Mouse (Mus musculus): ENCODE results near the gene Nmnat3.
A peak's percentile ranks its signal among the peaks of the same experiment; 100 is the strongest.

Gene Nmnat3

GRCm38 (mm10) chr9:98420666-98421065 lies 133.4 kb downstream of the Nmnat3 start:
- DNase-seq (ENCODE audit: low spot score in 2 of 2) = no peak

- DNase-seq (ENCODE audit: low spot score in 2 of 2) = no peak
Measured at GRCm38 (mm10) chr9:98421903-98422302, 134.7 kb downstream of the Nmnat3 start.

GRCm38 (mm10) chr9:98422656-98423055 lies 135.4 kb downstream of the Nmnat3 start, which contains the start of gene Rbp1:
Gene Rbp1, plus strand, starts transcription at chr9:98422961.
- no peak for DNase-seq (ENCODE audit: low spot score in 2 of 2)

GRCm38 (mm10) chr9:98423691-98424090 lies 136.5 kb downstream of the Nmnat3 start:
- no peak for DNase-seq (ENCODE audit: low spot score in 2 of 2)

- no peak for DNase-seq (ENCODE audit: low spot score in 2 of 2)
Measured at GRCm38 (mm10) chr9:98424291-98424690, 137.1 kb downstream of the Nmnat3 start.

- DNase-seq (ENCODE audit: low spot score in 2 of 2) = no peak
Measured at GRCm38 (mm10) chr9:98424725-98425210, 137.5 kb downstream of the Nmnat3 start.

GRCm38 (mm10) chr9:98425351-98425880 lies 138.2 kb downstream of the Nmnat3 start:
- DNase-seq (ENCODE audit: low spot score in 2 of 2) = no peak

GRCm38 (mm10) chr9:98427906-98428517 lies 140.8 kb downstream of the Nmnat3 start:
- DNase-seq (ENCODE audit: low spot score in 2 of 2) = no peak

GRCm38 (mm10) chr9:98428783-98429182 lies 141.5 kb downstream of the Nmnat3 start:
- DNase-seq (ENCODE audit: low spot score in 2 of 2) = no peak

GRCm38 (mm10) chr9:98429806-98430205 lies 142.6 kb downstream of the Nmnat3 start:
- no peak for DNase-seq (ENCODE audit: low spot score in 2 of 2)

- DNase-seq (ENCODE audit: low spot score in 2 of 2) = no peak
Measured at GRCm38 (mm10) chr9:98430528-98430927, 143.3 kb downstream of the Nmnat3 start.

GRCm38 (mm10) chr9:98433021-98433420 lies 145.8 kb downstream of the Nmnat3 start:
- no peak for DNase-seq (ENCODE audit: low spot score in 2 of 2)

GRCm38 (mm10) chr9:98433956-98434588 lies 146.8 kb downstream of the Nmnat3 start:
- DNase-seq (ENCODE audit: low spot score in 2 of 2) = no peak

GRCm38 (mm10) chr9:98437819-98438218 lies 150.6 kb downstream of the Nmnat3 start:
- no peak for DNase-seq (ENCODE audit: low spot score in 2 of 2)

GRCm38 (mm10) chr9:98439091-98439490 lies 151.9 kb downstream of the Nmnat3 start:
- DNase-seq (ENCODE audit: low spot score in 2 of 2) = no peak

GRCm38 (mm10) chr9:98442638-98443037 lies 155.4 kb downstream of the Nmnat3 start:
- peak in 1 of 2 experiments; percentile 40 for DNase-seq (ENCODE audit: low spot score in 2 of 2)

- no peak for DNase-seq (ENCODE audit: low spot score in 2 of 2)
Measured at GRCm38 (mm10) chr9:98445359-98446149, 158.3 kb downstream of the Nmnat3 start.

GRCm38 (mm10) chr9:98450976-98451375 lies 163.7 kb downstream of the Nmnat3 start:
- no peak for DNase-seq (ENCODE audit: low spot score in 2 of 2)

- DNase-seq (ENCODE audit: low spot score in 2 of 2) = no peak
Measured at GRCm38 (mm10) chr9:98466709-98467108, 179.5 kb downstream of the Nmnat3 start.

Data from right cerebral cortex, adult 2 months (tissue).